Mouse (Mus musculus) embryonic facial prominence, embryonic 13.5 days (tissue): ENCODE measurements at regions not wholly inside any gene's neighbourhood (a gene's known extent, or its start where the extent isn't known, plus 50 kb on each side); places are given as distances from the start of the nearest gene placed in this dataset.
A peak's percentile ranks its signal among the peaks of the same experiment; 100 is the strongest.

Source experiments
- ATAC-seq: fragments of 200-750 bp; cut with Nextera tagmentation; 2 replicates; pipeline ENCODE4 v1.8.0; 2017; ENCODE audit warnings: low read depth; ENCODE audit not compliant: insufficient number of reproducible peaks, insufficient read depth, low FRiP score, low TSS enrichment
- H3K27ac ChIP-seq: fragments of 300-500 bp; sonication (generic); 2 replicates; pipeline ENCODE4 v1.5.1; 2015; ENCODE audit warnings: moderate library complexity, mild to moderate bottlenecking, inconsistent platforms
- H3K27me3 ChIP-seq: fragments of 300-500 bp; sonication (generic); 2 replicates; pipeline ENCODE4 v1.6.1; 2015; ENCODE audit warnings: mild to moderate bottlenecking, inconsistent platforms
- H3K36me3 ChIP-seq: fragments of 300-500 bp; sonication (generic); 2 replicates; pipeline ENCODE4 v1.6.1; 2015; ENCODE audit warnings: mild to moderate bottlenecking, inconsistent platforms
- H3K4me1 ChIP-seq: fragments of 300-500 bp; sonication (generic); 2 replicates; pipeline ENCODE4 v1.6.1; 2015; ENCODE audit warnings: inconsistent platforms
- H3K4me2 ChIP-seq: fragments of 300-500 bp; sonication (generic); 2 replicates; pipeline ENCODE4 v1.6.1; 2015; ENCODE audit warnings: moderate library complexity, mild to moderate bottlenecking, inconsistent platforms
- H3K4me3 ChIP-seq: fragments of 300-500 bp; sonication (generic); 2 replicates; pipeline ENCODE4 v1.5.1; 2015; ENCODE audit warnings: mild to moderate bottlenecking, inconsistent platforms
- H3K9ac ChIP-seq: fragments of 300-500 bp; sonication (generic); 2 replicates; pipeline ENCODE4 v1.6.1; 2015; ENCODE audit warnings: mild to moderate bottlenecking, inconsistent platforms
- H3K9me3 ChIP-seq: fragments of 300-500 bp; sonication (generic); 2 replicates; pipeline ENCODE4 v1.6.1; 2016; ENCODE audit warnings: inconsistent platforms
- WGBS: fragments of 180-500 bp; shearing (Covaris S2); methylation state at CpG from one replicate; pipeline ENCODE4 v1.1.7; 2015; ENCODE audit warnings: mixed read lengths; 5-methylcytosine and 5-hydroxymethylcytosine counted together

GRCm38 (mm10) chr2:84184288-84185015 lies 194.1 kb downstream of the Gm13691 start:
- H3K27ac ChIP-seq: peak overlapping the region; percentile 52; the same call in 1 of the 2 replicates
- no peak for ATAC-seq
- H3K4me3 ChIP-seq: no peak overlapping the region
- H3K9ac ChIP-seq: no peak overlapping the region
- no peaks in the 10 kb centered on the region for H3K27me3 ChIP-seq
- peaks cover 9% of the 10 kb centered on the region for H3K4me1 ChIP-seq
- no peaks in the 10 kb centered on the region for H3K36me3 ChIP-seq
- H3K9me3 ChIP-seq: no peaks in the 10 kb centered on the region
- 76% methylated on average over 19 of the region's 19 CpGs for WGBS
- H3K4me2 ChIP-seq: no peak overlapping the region

GRCm38 (mm10) chr2:84185016-84185330 lies 194.6 kb downstream of the Gm13691 start:
- Histone ChIP-seq H3K27me3 (no peaks in the 10 kb centered on the region), H3K4me3 (no peak overlapping the region), H3K9me3 (no peaks in the 10 kb centered on the region), H3K36me3 (no peaks in the 10 kb centered on the region), H3K9ac (no peak overlapping the region), H3K27ac (no peak overlapping the region), H3K4me2 (no peak overlapping the region), H3K4me1 (peaks cover 9% of the 10 kb centered on the region)
- no peak for ATAC-seq
- WGBS: 76% methylated on average over 7 of the region's 7 CpGs

GRCm38 (mm10) chr2:84186126-84186701 lies 195.9 kb downstream of the Gm13691 start:
- Histone ChIP-seq H3K4me3 (no peak overlapping the region), H3K27me3 (no peaks in the 10 kb centered on the region), H3K9ac (no peak overlapping the region), H3K36me3 (no peaks in the 10 kb centered on the region), H3K4me1 (peaks cover 9% of the 10 kb centered on the region), H3K27ac (0 out of 2 replicates have a peak overlapping the region, but pooled peaks have one; percentile 44), H3K4me2 (peak overlapping the region; percentile 39), H3K9me3 (no peaks in the 10 kb centered on the region)
- 0 out of 2 replicates have a peak, but pooled peaks have one; percentile 37 for ATAC-seq
- WGBS: 29% methylated on average over 9 of the region's 9 CpGs

- no peaks in the 10 kb centered on the region for H3K36me3 ChIP-seq
- no peak for ATAC-seq
- H3K9ac ChIP-seq: no peak overlapping the region
- no peaks in the 10 kb centered on the region for H3K9me3 ChIP-seq
- H3K27me3 ChIP-seq: no peaks in the 10 kb centered on the region
- H3K4me1 ChIP-seq: peaks cover 9% of the 10 kb centered on the region
- WGBS: 85% methylated on average over 4 of the region's 4 CpGs
- no peak overlapping the region for H3K4me2 ChIP-seq
- H3K27ac ChIP-seq: no peak overlapping the region
- no peak overlapping the region for H3K4me3 ChIP-seq
These were observed 197.1 kb downstream of the Gm13691 start for GRCm38 (mm10) chr2:84187456-84187855.

- H3K4me2 ChIP-seq: no peak overlapping the region
- ATAC-seq: no peak
- peaks cover 9% of the 10 kb centered on the region for H3K4me1 ChIP-seq
- no peaks in the 10 kb centered on the region for H3K9me3 ChIP-seq
- WGBS: 69% methylated on average over 3 of the region's 3 CpGs
- H3K27ac ChIP-seq: no peak overlapping the region
- no peaks in the 10 kb centered on the region for H3K36me3 ChIP-seq
- H3K4me3 ChIP-seq: no peak overlapping the region
- no peaks in the 10 kb centered on the region for H3K27me3 ChIP-seq
- H3K9ac ChIP-seq: no peak overlapping the region
These were observed 198.9 kb downstream of the Gm13691 start for GRCm38 (mm10) chr2:84189302-84189701.

GRCm38 (mm10) chr2:84217116-84217515 lies 208.1 kb downstream of the Calcrl start:
- H3K27me3 ChIP-seq: no peaks in the 10 kb centered on the region
- no peak overlapping the region for H3K27ac ChIP-seq
- no peaks in the 10 kb centered on the region for H3K36me3 ChIP-seq
- H3K4me2 ChIP-seq: no peak overlapping the region
- WGBS: 87% methylated on average over 1 of the region's 1 CpGs
- no peak for ATAC-seq
- no peak overlapping the region for H3K9ac ChIP-seq
- H3K4me3 ChIP-seq: no peak overlapping the region
- no peaks in the 10 kb centered on the region for H3K9me3 ChIP-seq
- H3K4me1 ChIP-seq: no peaks in the 10 kb centered on the region

- Histone ChIP-seq H3K9me3 (no peaks in the 10 kb centered on the region), H3K36me3 (no peaks in the 10 kb centered on the region), H3K4me3 (no peak overlapping the region), H3K4me2 (no peak overlapping the region), H3K27ac (no peak overlapping the region), H3K4me1 (no peaks in the 10 kb centered on the region), H3K27me3 (no peaks in the 10 kb centered on the region), H3K9ac (no peak overlapping the region)
- no peak for ATAC-seq
- WGBS: 87% methylated on average over 1 of the region's 1 CpGs
These were observed 203.2 kb downstream of the Calcrl start for GRCm38 (mm10) chr2:84222049-84222448.

GRCm38 (mm10) chr2:84229777-84230176 lies 195.4 kb downstream of the Calcrl start:
- H3K9ac ChIP-seq: no peak overlapping the region

GRCm38 (mm10) chr2:84235641-84236040 lies 189.6 kb downstream of the Calcrl start:
- no peaks in the 10 kb centered on the region for H3K27me3 ChIP-seq
- ATAC-seq: no peak
- H3K4me2 ChIP-seq: no peak overlapping the region
- no peak overlapping the region for H3K27ac ChIP-seq
- H3K4me3 ChIP-seq: no peak overlapping the region
- no peaks in the 10 kb centered on the region for H3K4me1 ChIP-seq
- 87% methylated on average over 4 of the region's 4 CpGs for WGBS
- H3K36me3 ChIP-seq: no peaks in the 10 kb centered on the region
- H3K9ac ChIP-seq: no peak overlapping the region
- H3K9me3 ChIP-seq: no peaks in the 10 kb centered on the region

More at GRCm38 (mm10) chr2:84229777-84230176, 195.4 kb downstream of the Calcrl start:
- Histone ChIP-seq H3K36me3 (no peaks in the 10 kb centered on the region), H3K4me3 (no peak overlapping the region), H3K4me2 (no peak overlapping the region), H3K27me3 (no peaks in the 10 kb centered on the region), H3K27ac (no peak overlapping the region), H3K9me3 (no peaks in the 10 kb centered on the region), H3K4me1 (no peaks in the 10 kb centered on the region)
- 72% methylated on average over 3 of the region's 3 CpGs for WGBS
- no peak for ATAC-seq

GRCm38 (mm10) chr2:84241244-84241643 lies 184.0 kb downstream of the Calcrl start:
- Histone ChIP-seq H3K4me2 (no peak overlapping the region), H3K9ac (no peak overlapping the region), H3K9me3 (no peaks in the 10 kb centered on the region), H3K27ac (no peak overlapping the region), H3K4me3 (no peak overlapping the region), H3K36me3 (no peaks in the 10 kb centered on the region), H3K4me1 (no peaks in the 10 kb centered on the region), H3K27me3 (no peaks in the 10 kb centered on the region)
- ATAC-seq: no peak
- WGBS: 62% methylated on average over 4 of the region's 4 CpGs

- no peak overlapping the region for H3K4me3 ChIP-seq
- no peaks in the 10 kb centered on the region for H3K9me3 ChIP-seq
- WGBS: 40% methylated on average over 1 of the region's 1 CpGs
- H3K27me3 ChIP-seq: no peaks in the 10 kb centered on the region
- H3K27ac ChIP-seq: no peak overlapping the region
- ATAC-seq: no peak
- H3K4me1 ChIP-seq: no peaks in the 10 kb centered on the region
- no peak overlapping the region for H3K4me2 ChIP-seq
- no peak overlapping the region for H3K9ac ChIP-seq
- H3K36me3 ChIP-seq: no peaks in the 10 kb centered on the region
These were observed 183.2 kb downstream of the Calcrl start for GRCm38 (mm10) chr2:84241986-84242385.

GRCm38 (mm10) chr2:84245900-84246299 lies 179.3 kb downstream of the Calcrl start:
- ATAC-seq: no peak
- no peak overlapping the region for H3K9ac ChIP-seq
- H3K27ac ChIP-seq: no peak overlapping the region
- H3K9me3 ChIP-seq: no peaks in the 10 kb centered on the region
- H3K27me3 ChIP-seq: no peaks in the 10 kb centered on the region
- H3K4me3 ChIP-seq: no peak overlapping the region
- 77% methylated on average over 2 of the region's 2 CpGs for WGBS
- no peaks in the 10 kb centered on the region for H3K36me3 ChIP-seq
- no peaks in the 10 kb centered on the region for H3K4me1 ChIP-seq
- no peak overlapping the region for H3K4me2 ChIP-seq
